Mouse (Mus musculus) left cerebral cortex, adult 18-20 months (tissue): ENCODE measurements around the gene Traf3ip1. TPM values are rescaled to one million over a fixed set of nuclear protein-coding genes. Genes with fewer than 3 reads are reported as not detected.

Experiments used
- DNase-seq, 2 experiments: peaks; one replicate each; pipeline ENCODE4 v3.0.0; 2021 to 2022; ENCODE audit warnings: low spot score in 2 of 2, mixed read lengths in 1 of 2
- total RNA-seq, 2 experiments: library from RNA; stranded (reverse); gene quantifications; 2 replicates each; pipeline ENCODE4 v1.2.3; 2021

The Traf3ip1 gene
- total RNA-seq, 2 experiments from 2014 or later: 13.4 to 16.0 TPM

GRCm38 (mm10) chr1:91532892-91533291, 38.4 kb downstream of the Traf3ip1 start:
- DNase-seq: no peak

- DNase-seq: no peak
Measured at GRCm38 (mm10) chr1:91533483-91533882, 39.0 kb downstream of the Traf3ip1 start.

GRCm38 (mm10) chr1:91533961-91534723, 39.7 kb downstream of the Traf3ip1 start:
- no peak for DNase-seq

- no peak for DNase-seq
Measured at GRCm38 (mm10) chr1:91537786-91538569, 43.5 kb downstream of the Traf3ip1 start.

GRCm38 (mm10) chr1:91538570-91538929, 44.1 kb downstream of the Traf3ip1 start:
- no peak for DNase-seq

GRCm38 (mm10) chr1:91539246-91539645, 44.8 kb downstream of the Traf3ip1 start:
- no peak for DNase-seq

- peak in 1 of 2 experiments; percentile 20 for DNase-seq
Measured at GRCm38 (mm10) chr1:91539704-91540270, 45.3 kb downstream of the Traf3ip1 start.

GRCm38 (mm10) chr1:91540271-91540826, 45.9 kb downstream of the Traf3ip1 start, which contains the start of gene Asb1:
TSS of gene Asb1 (plus strand) at chr1:91540544.
- DNase-seq: peak; percentile 88 to 95

GRCm38 (mm10) chr1:91541042-91541592, 46.7 kb downstream of the Traf3ip1 start:
- no peak for DNase-seq

GRCm38 (mm10) chr1:91543974-91544373, 49.5 kb downstream of the Traf3ip1 start:
- no peak for DNase-seq

- DNase-seq: no peak
Measured at GRCm38 (mm10) chr1:91545226-91545625, 50.8 kb downstream of the Traf3ip1 start.

- DNase-seq: no peak
Measured at GRCm38 (mm10) chr1:91547567-91547966, 53.1 kb downstream of the Traf3ip1 start.

- no peak for DNase-seq
Measured at GRCm38 (mm10) chr1:91549073-91549472, 54.6 kb downstream of the Traf3ip1 start.

- DNase-seq: no peak
Measured at GRCm38 (mm10) chr1:91557099-91557498, 62.7 kb downstream of the Traf3ip1 start.

GRCm38 (mm10) chr1:91561226-91561625, 66.8 kb downstream of the Traf3ip1 start:
- DNase-seq: no peak

- no peak for DNase-seq
Measured at GRCm38 (mm10) chr1:91562977-91563590, 68.6 kb downstream of the Traf3ip1 start.

- no peak for DNase-seq
Measured at GRCm38 (mm10) chr1:91564004-91564403, 69.6 kb downstream of the Traf3ip1 start.

GRCm38 (mm10) chr1:91564598-91564997, 70.2 kb downstream of the Traf3ip1 start:
- no peak for DNase-seq

GRCm38 (mm10) chr1:91567269-91567668, 72.8 kb downstream of the Traf3ip1 start:
- no peak for DNase-seq

- DNase-seq: no peak
Measured at GRCm38 (mm10) chr1:91572458-91572857, 78.0 kb downstream of the Traf3ip1 start.

- DNase-seq: peak; percentile 41 to 54
Measured at GRCm38 (mm10) chr1:91574208-91574607, 79.8 kb downstream of the Traf3ip1 start.
